Mouse (Mus musculus) bone marrow macrophage, adult 2 months (primary cell): ENCODE data around the gene Cd34.

Source experiments
- CTCF ChIP-seq: IDR thresholded peaks from 2 replicates; pipeline ENCODE4 v1.5.1; 2012; ENCODE audit warnings: low read depth, mild to moderate bottlenecking, low read length, moderate library complexity
- POLR2A ChIP-seq: IDR thresholded peaks from 2 replicates; pipeline ENCODE4 v1.6.1; 2012; ENCODE audit warnings: mild to moderate bottlenecking, low read depth, low read length, borderline replicate concordance

DNA sequence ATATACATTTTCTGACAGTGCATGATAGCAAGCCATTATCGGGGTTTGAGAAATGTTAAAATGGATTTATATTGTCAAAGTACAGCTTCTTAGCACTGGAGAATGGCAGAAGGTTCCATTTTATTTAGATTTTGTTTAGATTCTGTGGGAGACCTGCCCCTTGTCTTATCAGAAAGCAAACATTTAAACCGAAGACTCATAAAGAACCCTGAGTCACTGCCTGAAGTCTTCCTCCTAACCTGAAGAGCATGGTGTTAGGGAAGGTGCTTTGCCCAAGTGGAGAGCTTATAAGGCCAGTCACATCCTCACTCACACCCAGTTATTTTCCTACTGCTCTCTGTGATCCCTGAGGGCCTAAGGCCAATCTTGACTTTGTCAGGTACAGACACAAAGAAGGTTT lies 18.4 kb downstream of the Cd34 start:
- TF ChIP-seq POLR2A (no peak), CTCF (no peak)
